Mouse (Mus musculus): ENCODE results near the gene Ciao1.
"Not testable (repeated sequence)": the region's sequence is repeated elsewhere in the genome, so short reads cannot be mapped to it uniquely, and the experiment has no call there.

The Ciao1 gene

GRCm38 (mm10) chr2:127247592-127248333 lies at the start of gene Ciao1, which contains the start of gene Tmem127:
Gene Ciao1 (minus strand): TSS chr2:127247816.
Gene Tmem127 (plus strand): TSS chr2:127247908.
- DNase-seq (ENCODE audit: low spot score in 2 of 2), result peak; percentile 95 to 97

GRCm38 (mm10) chr2:127297001-127297805 lies 49.6 kb upstream of the Ciao1 start:
- DNase-seq (ENCODE audit: low spot score in 2 of 2), result no peak

- DNase-seq (ENCODE audit: low spot score in 2 of 2), result no peak
Measured at GRCm38 (mm10) chr2:127292250-127292649, 44.6 kb upstream of the Ciao1 start.

GRCm38 (mm10) chr2:127278162-127278561 lies 30.5 kb upstream of the Ciao1 start:
- DNase-seq (ENCODE audit: low spot score in 2 of 2), result no peak

GRCm38 (mm10) chr2:127275551-127276320 lies 28.1 kb upstream of the Ciao1 start:
- no peak for DNase-seq (ENCODE audit: low spot score in 2 of 2)

- no peak for DNase-seq (ENCODE audit: low spot score in 2 of 2)
Measured at GRCm38 (mm10) chr2:127274590-127274989, 27.0 kb upstream of the Ciao1 start.

- DNase-seq (ENCODE audit: low spot score in 2 of 2), result no peak
Measured at GRCm38 (mm10) chr2:127272806-127273205, 25.2 kb upstream of the Ciao1 start.

- not testable (repeated sequence) for DNase-seq (ENCODE audit: low spot score in 2 of 2)
Measured at GRCm38 (mm10) chr2:127272049-127272448, 24.4 kb upstream of the Ciao1 start.

- DNase-seq (ENCODE audit: low spot score in 2 of 2), result no peak
Measured at GRCm38 (mm10) chr2:127271042-127271515, 23.5 kb upstream of the Ciao1 start.

GRCm38 (mm10) chr2:127270300-127271041 lies 22.9 kb upstream of the Ciao1 start:
- peak; percentile 58 to 74 for DNase-seq (ENCODE audit: low spot score in 2 of 2)

- DNase-seq (ENCODE audit: low spot score in 2 of 2), result peak; percentile 92 to 96
Measured at GRCm38 (mm10) chr2:127269491-127270299, 22.1 kb upstream of the Ciao1 start, which contains the start of gene Stard7. Gene Stard7 (plus strand): TSS chr2:127270218.

GRCm38 (mm10) chr2:127267854-127268253 lies 20.2 kb upstream of the Ciao1 start:
- DNase-seq (ENCODE audit: low spot score in 2 of 2), result no peak

GRCm38 (mm10) chr2:127262480-127262879 lies 14.9 kb upstream of the Ciao1 start:
- DNase-seq (ENCODE audit: low spot score in 2 of 2), result no peak

GRCm38 (mm10) chr2:127259340-127259739 lies 11.7 kb upstream of the Ciao1 start:
- no peak for DNase-seq (ENCODE audit: low spot score in 2 of 2)

GRCm38 (mm10) chr2:127255294-127255693 lies 7.7 kb upstream of the Ciao1 start:
- DNase-seq (ENCODE audit: low spot score in 2 of 2), result no peak

GRCm38 (mm10) chr2:127254604-127255134 lies 7.1 kb upstream of the Ciao1 start:
- DNase-seq (ENCODE audit: low spot score in 2 of 2), result no peak

- no peak for DNase-seq (ENCODE audit: low spot score in 2 of 2)
Measured at GRCm38 (mm10) chr2:127252787-127253186, 5.2 kb upstream of the Ciao1 start.

- DNase-seq (ENCODE audit: low spot score in 2 of 2), result no peak
Measured at GRCm38 (mm10) chr2:127251880-127252527, 4.4 kb upstream of the Ciao1 start.

GRCm38 (mm10) chr2:127251457-127251856 lies 3.8 kb upstream of the Ciao1 start:
- no peak for DNase-seq (ENCODE audit: low spot score in 2 of 2)

Data from frontal cortex, postnatal 14 days (tissue).